Mouse (Mus musculus) ovary, postnatal 36 days (tissue): ENCODE data around the gene Zc3h12b.
"Not testable (repeated sequence)": the region's sequence is repeated elsewhere in the genome, so short reads cannot be mapped to it uniquely, and the experiment has no call there.

Source experiments
- DNase-seq: peaks from one replicate; pipeline ENCODE4 v3.0.0; 2022; ENCODE audit warnings: low spot score, mixed read lengths

Zc3h12b gene

DNA sequence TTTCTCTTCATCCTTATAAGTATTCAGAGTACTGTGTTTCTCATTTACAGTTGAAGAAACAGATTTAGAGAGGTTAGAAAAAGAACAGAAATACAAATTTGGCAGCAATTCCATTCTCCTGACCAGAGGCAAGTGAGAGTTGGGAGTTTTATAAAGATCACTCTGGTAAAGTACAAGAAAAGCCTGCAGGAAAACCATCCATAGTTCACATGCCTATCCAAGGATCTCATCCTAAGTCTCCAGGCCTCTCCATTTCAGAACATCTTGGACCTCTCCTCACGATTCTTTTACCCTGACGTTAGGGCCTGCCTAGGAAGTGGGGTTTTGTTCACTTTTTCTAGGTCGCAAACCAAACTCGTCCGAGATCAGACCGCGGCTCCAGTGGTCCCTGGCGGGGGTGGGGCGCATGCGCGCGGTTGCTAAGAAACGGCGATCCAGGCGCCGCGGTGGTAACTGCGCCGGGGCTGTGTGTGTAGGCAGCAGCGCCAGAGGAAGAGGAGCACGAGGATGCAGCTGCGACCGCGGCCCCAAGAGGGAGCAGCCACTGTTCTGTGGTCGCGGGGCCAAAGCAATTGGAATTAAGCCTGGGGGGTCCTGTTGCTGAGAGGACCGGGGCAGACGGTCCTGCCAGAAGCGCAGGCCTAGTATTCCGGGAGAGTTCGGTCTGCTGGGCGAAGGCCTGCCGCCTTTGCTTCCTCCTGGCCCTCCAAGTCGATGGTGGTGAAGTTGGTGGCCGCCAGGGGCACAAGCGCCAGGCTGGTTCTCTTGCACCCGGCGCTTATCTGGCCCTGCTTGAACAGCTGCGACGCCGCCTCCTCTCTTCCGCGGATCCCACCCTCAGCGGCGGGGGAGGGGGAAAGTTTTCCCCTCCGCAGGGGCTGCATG lies at the start of gene Zc3h12b:
Gene Zc3h12b, plus strand, starts transcription at position 452 of the 885 bp plus-strand sequence.
- peak; percentile 73 for DNase-seq

DNA sequence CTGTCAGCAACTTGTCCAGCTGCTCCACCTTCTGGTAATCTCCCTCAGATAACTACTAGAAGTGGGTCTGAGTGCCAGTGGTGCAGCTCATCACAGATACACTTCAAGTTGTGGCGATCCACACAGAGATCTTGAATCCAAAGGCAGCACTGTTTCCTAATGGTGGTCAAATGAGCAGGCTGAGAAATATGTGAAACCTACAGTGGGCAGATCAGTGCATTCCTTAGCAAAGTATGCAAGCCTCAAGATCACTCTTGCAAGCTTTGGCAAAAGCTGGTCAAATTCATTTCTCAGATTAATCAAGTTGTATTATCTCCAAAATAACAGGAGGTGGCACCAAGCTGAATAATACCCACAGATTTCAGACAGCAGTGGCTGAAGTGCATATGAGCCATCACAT lies 29.3 kb upstream of the Zc3h12b start:
- DNase-seq: no peak

DNA sequence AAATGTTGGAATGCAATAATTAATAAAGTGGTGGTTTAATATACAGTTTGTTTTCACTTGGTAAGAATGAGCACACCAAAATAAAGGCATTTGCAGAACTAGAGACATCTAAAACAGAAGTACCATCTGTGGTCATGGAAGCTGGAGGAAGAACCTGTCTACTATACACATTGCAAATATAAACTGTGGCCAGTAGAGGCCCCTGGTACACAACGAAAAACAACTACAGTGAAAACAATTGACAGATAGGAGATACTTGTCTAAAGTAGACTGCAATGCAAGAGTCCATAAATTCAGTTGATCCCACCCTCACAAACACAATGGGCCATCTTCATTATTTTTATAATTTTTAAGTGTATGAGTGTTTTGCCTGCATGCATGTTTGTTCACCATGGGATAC lies 24.4 kb upstream of the Zc3h12b start:
- DNase-seq: no peak

DNA sequence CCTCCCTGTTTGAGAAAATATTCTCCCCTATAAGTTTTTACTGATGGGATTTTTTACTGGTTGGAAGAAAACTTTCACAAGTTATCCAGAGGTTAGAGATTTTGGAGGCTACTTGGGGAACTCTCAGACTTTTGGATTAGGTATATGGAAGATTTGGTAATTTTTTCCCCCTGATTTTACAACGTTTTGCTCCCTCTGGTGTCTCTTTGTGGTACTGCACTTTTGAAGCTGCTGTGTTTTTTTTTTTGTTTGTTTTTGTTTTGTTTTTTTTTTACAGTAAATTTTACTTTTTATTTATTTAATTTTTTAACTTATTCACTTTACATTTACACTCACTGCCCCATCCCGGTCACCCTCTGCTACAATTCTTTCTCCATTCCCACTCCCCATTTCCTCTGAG lies 26.8 kb downstream of the Zc3h12b start:
- DNase-seq: no peak

DNA sequence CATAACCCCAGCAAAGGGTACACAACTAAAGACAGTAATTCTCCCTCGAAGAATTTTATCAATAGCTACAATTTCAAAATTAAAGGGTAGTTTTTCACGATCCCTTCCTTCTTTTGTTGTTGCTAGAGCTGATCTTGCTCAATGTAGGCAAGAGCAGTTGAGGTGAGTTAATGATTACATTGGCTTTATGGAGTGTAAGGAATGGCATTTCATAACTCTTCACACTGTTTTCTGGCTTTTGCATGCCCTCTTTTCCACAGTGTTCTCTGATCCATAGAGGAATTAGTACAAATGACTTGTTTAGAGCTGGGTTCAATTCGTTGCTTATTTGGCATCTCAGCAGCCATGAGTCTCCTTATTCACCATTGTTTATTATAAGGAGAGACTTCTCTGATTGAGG lies 84.4 kb downstream of the Zc3h12b start:
- DNase-seq: no peak

DNA sequence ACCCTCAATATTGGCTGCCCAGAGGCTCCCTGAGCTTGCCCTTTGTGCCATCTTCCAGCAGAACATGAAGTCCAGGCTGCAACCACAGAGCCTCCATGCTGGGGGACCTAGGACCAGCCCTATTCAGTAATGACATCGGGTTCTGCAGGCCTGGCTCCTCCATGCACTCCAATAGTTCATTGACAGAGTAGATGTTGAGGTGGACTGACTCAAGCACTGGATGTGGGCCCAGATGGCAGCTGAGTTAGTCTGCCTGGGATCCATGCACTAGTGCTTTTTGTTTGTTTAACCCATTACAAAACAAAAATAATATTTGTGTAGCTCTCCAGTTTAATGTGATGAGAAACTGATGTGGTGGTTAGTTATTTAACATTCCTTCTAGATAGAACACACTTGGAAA lies 90.3 kb downstream of the Zc3h12b start:
- DNase-seq: no peak

DNA sequence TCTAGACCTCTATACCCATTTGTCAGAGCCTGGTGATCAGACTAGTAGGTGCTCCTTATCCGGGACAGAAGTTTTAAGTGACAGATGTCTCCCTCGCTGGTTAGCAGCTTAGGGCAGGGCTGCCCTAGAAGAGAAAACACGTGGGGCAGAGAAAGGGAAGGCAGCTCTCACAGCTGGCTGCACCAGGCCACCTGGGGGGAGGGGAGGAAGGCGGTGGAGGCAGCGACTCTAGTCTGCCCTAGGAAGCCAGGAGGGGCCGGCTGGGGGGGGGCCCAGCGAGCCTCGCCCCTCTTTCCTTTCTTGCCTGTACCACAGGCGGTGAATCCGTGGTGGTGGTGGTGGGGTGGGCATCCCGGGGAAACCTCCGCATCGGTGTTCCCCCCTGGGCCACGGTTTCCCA lies 141.3 kb downstream of the Zc3h12b start:
- DNase-seq: no peak

DNA sequence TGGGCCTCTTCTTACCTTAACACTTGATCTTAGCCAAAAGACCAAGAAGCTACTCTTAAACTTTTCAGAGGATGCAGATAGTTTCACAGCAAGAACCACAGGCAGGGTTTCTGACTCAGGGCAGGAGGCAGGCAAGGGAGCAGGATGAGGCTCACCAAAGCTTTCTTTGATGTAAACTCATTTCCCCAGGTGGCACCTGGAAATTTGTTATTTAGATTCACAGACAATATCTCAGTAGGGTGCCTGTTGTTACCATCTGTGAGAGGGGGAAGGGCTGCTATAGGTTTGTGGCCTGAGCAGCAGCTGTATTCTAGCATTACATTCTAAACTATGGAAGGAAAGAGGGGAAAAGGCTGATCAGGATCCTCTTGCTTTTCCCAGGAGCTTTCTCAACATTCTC lies 169.6 kb downstream of the Zc3h12b start:
- no peak for DNase-seq

DNA sequence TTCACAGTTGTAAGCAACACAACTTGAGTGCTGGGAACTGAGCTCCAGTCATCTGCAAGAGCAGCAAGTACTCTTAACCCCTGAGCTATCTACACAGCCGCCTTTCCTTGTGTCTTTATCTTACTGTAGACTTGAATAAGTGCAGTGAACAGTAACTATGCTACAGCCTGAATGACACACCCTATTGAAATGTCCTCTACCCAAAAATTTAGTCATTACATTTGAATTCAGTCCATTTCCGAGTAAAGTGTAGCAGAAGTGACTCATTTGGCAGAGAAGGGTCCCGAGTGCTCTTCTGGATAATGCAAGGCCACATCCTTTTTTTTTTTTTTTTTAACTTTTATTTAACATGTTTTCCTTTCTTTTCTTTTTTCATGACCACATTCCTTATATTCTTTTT lies 191.2 kb downstream of the Zc3h12b start:
- no peak for DNase-seq

DNA sequence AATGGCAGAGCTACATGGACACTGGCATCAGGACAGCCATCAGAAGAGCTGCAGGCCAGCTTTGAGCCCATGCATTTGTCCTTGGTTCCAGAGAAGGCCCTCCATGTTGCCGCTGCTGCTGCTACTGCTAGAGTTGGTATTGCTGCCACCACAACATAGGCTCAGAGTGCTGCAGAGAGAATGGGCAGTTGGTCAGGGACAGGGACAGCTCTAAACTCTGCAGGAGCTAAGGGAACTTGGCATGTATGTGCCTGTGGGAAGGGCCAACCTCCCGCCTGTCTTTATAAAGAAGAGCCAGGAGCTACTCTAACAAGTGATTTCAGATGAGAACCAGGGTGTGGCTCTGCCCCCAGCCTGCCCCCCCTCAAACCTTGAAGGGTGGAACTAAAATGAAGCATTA lies 224.0 kb downstream of the Zc3h12b start:
- DNase-seq: no peak

DNA sequence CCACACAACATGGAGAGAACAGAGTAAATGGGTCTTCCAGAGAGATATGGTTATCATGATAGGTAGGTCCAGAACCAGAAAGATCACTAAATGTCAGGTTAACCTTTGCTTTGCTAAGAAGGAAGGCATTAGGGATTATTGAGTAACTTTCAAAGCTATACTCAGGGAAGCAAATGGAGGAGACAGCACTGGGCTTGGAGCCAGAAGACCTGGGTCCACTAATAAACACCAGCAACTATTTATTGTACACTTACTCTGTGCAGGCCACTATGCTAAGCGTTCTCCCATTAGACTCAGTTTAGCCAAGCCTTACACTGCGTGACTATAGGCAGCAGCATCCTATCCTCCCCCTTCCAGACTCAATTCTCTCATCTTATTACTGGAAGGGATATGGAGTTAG lies 234.0 kb downstream of the Zc3h12b start:
- no peak for DNase-seq

DNA sequence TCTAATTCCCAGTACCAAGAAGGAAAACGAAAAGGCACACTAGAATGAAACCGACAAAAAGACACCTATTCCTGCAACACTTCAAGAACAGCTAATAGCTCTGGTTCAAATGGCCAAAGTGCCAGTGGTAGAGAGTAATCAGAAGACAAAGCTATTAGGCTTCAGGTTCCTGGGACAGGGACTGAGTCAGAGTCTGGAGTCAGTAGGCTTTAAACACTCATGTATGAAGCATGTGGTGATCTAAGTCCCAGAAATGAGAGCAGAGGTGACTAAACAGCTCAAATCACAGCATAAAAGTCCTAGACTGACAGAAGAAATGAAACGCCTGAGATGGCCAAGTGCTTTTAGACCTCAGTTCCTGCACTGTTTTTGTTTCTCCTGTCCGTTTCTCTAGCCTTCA lies 236.7 kb downstream of the Zc3h12b start:
- no peak for DNase-seq

DNA sequence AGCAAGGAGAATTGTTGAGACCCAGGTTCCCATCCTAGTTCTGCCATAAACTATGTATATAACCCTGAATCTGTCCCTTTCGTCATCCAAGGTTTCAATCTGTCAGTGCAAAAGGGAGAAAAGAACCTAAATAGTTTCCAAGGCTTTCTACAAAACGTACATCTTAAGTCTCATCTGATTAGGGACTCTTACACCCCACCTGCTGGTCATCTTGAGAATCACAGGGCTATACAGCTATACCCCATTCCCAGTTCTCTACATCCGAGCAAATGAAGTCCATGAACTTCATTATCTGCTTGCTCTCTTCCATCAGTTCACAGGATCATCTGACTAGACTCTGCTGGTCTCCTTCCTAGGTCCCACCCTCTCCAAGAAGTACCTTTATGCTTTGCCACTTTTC lies 239.3 kb downstream of the Zc3h12b start:
- DNase-seq: no peak

DNA sequence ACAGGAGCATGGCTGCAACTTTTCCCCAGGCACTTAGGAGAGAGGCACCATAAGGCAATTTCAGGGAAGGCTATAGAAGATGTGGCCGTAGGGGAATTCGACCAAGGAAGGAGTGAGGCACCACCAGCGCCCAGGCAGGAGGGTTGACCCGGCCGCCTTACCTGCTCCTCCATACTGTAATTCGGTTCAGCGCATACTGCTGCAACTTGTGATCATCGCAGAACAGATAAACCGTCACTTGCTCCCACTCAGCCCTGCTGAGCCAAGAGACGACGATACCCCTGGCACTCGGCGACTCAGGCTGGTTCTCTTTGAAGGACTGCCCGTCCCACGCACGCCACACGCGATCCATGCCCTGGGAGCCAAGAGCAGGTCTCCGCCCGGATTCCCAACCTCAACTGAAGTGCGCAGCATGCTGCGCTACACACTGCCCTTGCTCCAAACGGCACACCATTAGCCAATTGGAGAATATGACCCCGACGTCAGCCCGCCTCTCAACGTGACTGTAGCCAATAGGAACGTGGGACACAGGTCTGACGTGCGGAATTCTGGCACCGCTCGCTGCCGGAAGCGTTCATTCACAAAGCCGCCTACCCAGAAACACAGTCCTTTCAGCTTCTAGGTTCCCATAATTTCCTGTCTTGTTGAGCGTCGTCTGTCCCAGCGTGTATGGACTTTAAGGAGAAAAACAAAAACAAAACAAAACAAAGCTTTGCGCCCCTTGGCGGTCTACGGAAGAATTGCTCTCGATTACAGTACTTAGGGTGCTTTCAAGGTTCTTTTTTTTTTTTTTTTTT lies 245.2 kb downstream of the Zc3h12b start, which contains the start of gene Las1l:
Gene Las1l, minus strand, starts transcription at position 466 of the 797 bp plus-strand sequence.
- DNase-seq: peak; percentile 83

DNA sequence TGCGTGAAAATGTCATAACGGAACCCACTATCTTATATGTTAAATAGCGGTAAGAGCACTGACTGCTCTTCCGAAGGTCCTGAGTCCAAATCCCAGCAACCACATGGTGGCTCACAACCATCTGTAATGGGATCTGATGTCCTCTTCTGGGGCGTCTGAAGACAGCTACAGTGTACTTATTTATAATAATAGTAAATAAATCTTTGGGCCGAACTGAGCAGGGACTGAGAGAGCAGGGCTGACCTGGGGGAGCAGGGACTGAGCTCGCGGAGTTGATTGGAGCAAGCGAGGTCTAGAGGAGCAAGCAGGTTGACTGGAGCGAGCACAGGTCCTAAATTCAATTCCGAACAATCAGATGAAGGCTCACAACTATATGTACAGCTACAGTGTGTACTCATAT lies 246.0 kb downstream of the Zc3h12b start:
- DNase-seq: not testable (repeated sequence)

DNA sequence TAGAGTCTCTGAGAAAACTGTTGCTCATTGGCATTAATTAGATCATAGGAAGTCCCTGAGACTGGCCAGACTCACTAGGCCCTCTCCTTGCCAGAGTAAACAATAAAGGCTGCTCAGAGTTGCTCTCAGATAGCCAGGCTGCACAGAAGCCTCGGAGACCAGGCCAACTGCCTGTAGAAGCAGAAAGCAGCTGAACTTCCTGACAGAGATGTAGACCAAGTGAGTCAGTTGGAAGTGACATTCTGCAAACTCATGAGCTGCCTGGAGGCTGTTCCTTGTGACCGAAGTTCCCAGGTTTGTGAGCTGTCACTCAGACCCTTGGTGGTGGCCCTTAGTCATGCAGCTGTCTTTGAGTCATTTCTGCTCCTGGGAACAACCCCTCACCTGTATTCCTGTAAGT lies 251.9 kb downstream of the Zc3h12b start:
- no peak for DNase-seq

DNA sequence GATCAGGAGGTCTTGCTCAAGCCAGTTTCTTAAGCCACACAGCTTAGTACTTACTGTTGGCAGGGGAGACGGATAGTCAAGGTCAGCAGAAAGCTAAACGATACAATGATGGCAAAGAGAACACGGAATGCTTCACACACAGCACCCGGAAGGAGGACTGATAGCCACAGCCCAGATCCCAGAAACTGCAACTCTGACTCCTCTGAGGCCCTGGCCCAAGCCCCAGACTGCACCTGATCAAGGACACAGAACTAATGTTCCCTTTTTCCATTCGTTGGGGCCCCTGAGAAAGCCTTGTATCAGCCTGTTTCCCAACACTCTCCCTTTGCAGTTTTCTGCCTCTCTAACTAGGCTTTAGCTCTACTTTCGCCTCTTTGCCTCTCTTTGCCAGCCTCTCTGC lies 253.6 kb downstream of the Zc3h12b start:
- no peak for DNase-seq

DNA sequence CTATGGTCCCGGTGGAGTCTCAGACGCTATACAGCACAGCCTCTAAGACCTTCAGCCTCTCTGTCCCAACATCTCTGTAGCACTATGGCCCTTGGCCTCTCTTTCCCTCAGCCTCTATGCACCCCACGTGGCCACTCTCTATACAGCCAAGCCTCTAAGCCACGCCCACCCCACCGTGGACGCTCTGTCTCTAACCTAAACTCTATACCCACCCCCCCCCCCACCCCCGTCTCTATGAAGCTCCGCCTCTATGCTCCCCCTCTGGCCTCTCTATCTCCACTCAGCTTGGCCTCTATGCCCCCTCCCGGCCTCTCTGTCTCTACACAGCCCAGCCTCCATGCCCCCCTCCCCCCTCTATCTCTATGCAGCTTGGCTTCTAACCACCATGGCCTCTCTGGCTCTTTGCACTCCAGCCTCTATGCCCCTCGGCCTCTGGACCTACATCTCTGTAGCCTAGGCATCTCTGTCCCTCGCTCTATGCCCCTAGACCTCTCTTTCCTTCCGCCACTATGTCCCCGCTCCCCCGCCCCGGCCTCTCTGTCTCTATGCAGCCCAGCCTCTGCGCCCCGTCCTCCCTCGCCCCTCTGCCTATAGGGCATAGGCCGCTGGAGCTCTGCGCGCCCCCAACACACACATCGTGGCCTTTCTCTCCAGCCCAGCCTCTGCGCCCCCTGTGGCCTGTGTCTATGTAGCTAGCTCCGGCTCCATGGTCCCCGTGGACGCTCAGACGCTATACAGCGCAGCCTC lies 256.5 kb downstream of the Zc3h12b start:
- peak; percentile 60 for DNase-seq

DNA sequence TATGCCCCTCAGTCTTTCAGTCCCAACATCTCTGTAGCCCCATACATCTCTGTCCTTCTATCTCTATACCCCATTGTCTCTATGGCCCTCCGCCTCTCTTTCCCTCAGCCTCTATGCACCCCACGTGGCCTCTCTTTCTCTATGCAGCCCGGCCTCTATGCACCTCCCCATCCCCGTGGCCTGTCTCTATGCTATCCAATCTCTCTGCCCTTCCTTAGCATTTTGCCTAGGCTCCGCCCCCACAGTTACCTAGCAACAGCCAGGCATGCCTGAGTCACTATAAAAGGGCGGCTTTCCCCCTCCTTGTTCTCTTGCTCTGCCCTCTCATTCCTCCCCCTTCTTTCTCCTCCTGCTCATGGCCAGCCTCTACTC lies 257.1 kb downstream of the Zc3h12b start:
- DNase-seq: peak; percentile 77

DNA sequence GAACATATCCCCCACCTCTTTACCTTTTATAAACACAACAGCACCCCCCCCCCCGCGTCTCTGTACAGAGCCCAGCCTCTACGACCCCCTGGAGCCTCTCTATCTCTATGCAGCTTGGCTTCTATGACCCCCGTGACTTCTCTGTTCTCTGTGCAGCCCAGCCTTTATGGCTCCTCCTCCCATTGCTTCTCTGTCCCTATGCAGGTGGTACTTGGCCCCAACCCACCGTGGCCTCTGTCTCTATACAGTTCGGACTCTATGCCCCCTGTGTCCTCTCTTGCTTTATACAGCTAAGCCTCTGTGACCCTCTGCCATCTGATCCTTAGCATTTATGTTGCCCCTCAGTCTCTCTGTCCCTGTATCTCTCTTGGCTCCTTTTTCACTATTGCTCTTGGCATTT lies 257.6 kb downstream of the Zc3h12b start:
- no peak for DNase-seq

DNA sequence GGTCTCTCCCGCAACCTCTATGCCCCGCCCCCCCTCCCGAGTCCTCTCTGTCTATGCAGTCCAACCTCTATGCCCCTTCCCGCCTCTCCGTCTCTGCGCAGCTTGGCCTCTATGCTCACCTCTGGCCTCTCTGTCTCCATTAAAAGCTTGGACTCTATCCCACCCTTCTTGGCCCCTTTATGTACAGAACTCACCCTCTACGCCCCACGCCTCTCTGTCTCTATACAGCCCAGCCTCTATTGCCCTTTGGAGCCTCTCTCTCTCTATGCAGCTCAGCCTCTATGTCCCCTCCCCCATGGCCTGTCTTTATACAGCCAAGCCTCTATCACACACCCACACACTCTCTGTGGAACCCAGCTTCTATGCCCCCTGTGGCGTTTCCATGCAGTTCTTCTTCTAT lies 258.5 kb downstream of the Zc3h12b start:
- DNase-seq: no peak
